Mouse (Mus musculus): Measurements from ENCODE around the gene Ctse. TPM values are rescaled to one million over a fixed set of nuclear protein-coding genes. Genes with fewer than 3 reads are reported as not detected.

Ctse gene
- total and polyA plus RNA-seq, 3 experiments = 55.2 to 92.7 TPM; not detected in 1

- no peaks in the 10 kb centered on the region for H3K4me1 ChIP-seq (ENCODE audit: control insufficient read depth in 1 of 2, insufficient read depth in 2 of 2, low read length in 2 of 2)
- H3K9ac ChIP-seq (ENCODE audit: control insufficient read depth, low read depth, low read length, poor library complexity, severe bottlenecking) = no peak overlapping the region
- H3K9me3 ChIP-seq (replicated peaks; ENCODE audit: insufficient read depth, low read length) = no peaks in the 10 kb centered on the region
- no peak overlapping the region for H3K4me3 ChIP-seq (ENCODE audit: control insufficient read depth in 1 of 2, insufficient read depth in 1 of 2, low read depth in 2 of 2, low read length in 2 of 2)
- no peak for DNase-seq (ENCODE audit: low read depth, low spot score)
- H3K27ac ChIP-seq (ENCODE audit: control insufficient read depth, low read depth, low read length) = no peak overlapping the region
- TF ChIP-seq ZKSCAN1 (IDR thresholded peaks at IDR 0.05; ENCODE audit: low read depth, low read length) = no peak
- no peak for TF ChIP-seq SMC3 (IDR thresholded peaks at IDR 0.05; ENCODE audit: low read depth, low read length)
- no peak for TF ChIP-seq POLR2A (IDR thresholded peaks at IDR 0.05; ENCODE audit: control insufficient read depth in 1 of 2, insufficient read depth in 1 of 2, low read depth in 1 of 2, low read length in 2 of 2, poor library complexity in 1 of 2)
- no peak for TF ChIP-seq EP300 (IDR thresholded peaks at IDR 0.05; ENCODE audit: low read depth in 1 of 2, low read length in 2 of 2)
- TF ChIP-seq MAZ (IDR thresholded peaks at IDR 0.05; ENCODE audit: low read depth, low read length) = no peak
- TF ChIP-seq SIN3A (IDR thresholded peaks at IDR 0.05; ENCODE audit: low read length) = no peak
- TF ChIP-seq MYB (IDR thresholded peaks at IDR 0.05; ENCODE audit: low read depth, low read length) = no peak
- TF ChIP-seq CTCF (IDR thresholded peaks at IDR 0.05 in 2 of 3, conservative IDR thresholded peaks at IDR 0.05 in 1 of 3; ENCODE audit: control insufficient read depth in 1 of 3, insufficient read depth in 1 of 3, low read depth in 2 of 3, low read length in 3 of 3, poor library complexity in 1 of 3, severe bottlenecking in 1 of 3) = no peak
- TF ChIP-seq ZNF384 (IDR thresholded peaks at IDR 0.05; ENCODE audit: low read depth, low read length) = no peak
- TF ChIP-seq ELF1 (IDR thresholded peaks at IDR 0.05; ENCODE audit: low read depth, low read length) = no peak
- TF ChIP-seq TBP (IDR thresholded peaks at IDR 0.05; ENCODE audit: low read depth, low read length) = no peak
- no peak for TF ChIP-seq GATA1 (IDR thresholded peaks at IDR 0.05; ENCODE audit: low read depth, low read length)
- TF ChIP-seq CHD2 (IDR thresholded peaks at IDR 0.05; ENCODE audit: low read length) = no peak
- no peak for TF ChIP-seq KAT2A (conservative IDR thresholded peaks at IDR 0.05; ENCODE audit: low read depth, low read length)
- TF ChIP-seq MEF2A (IDR thresholded peaks at IDR 0.05; ENCODE audit: extremely low read depth, insufficient replicate concordance, low read depth, low read length, poor library complexity, severe bottlenecking) = no peak
- TF ChIP-seq MAX (IDR thresholded peaks at IDR 0.05; ENCODE audit: low read length) = no peak
- no peak for TF ChIP-seq USF1 (IDR thresholded peaks at IDR 0.05; ENCODE audit: low read depth, low read length)
- TF ChIP-seq UBTF (IDR thresholded peaks at IDR 0.05; ENCODE audit: borderline replicate concordance, insufficient read depth, low read depth, low read length) = no peak
- TF ChIP-seq USF2 (IDR thresholded peaks at IDR 0.05; ENCODE audit: borderline replicate concordance in 1 of 2, insufficient read depth in 1 of 2, low read depth in 1 of 2, low read length in 2 of 2) = no peak
- H3K36me3 ChIP-seq (ENCODE audit: control insufficient read depth in 1 of 2, insufficient read depth in 2 of 2, low read length in 2 of 2) = no peaks in the 10 kb centered on the region
- H3K79me2 ChIP-seq (ENCODE audit: control insufficient read depth, insufficient read depth, low read length, poor library complexity) = no peaks in the 10 kb centered on the region
- H3K27me3 ChIP-seq (ENCODE audit: control insufficient read depth in 1 of 2, insufficient read depth in 2 of 2, low read length in 2 of 2) = peaks cover 7 to 12% of the 10 kb centered on the region in 2 experiments; a peak in 3 of 4 replicates
Measured at GRCm38 (mm10) chr1:131721989-131722388, 83.9 kb downstream of the Ctse start.

GRCm38 (mm10) chr1:131723549-131723948, 85.4 kb downstream of the Ctse start:
- H3K79me2 ChIP-seq (ENCODE audit: control insufficient read depth, insufficient read depth, low read length, poor library complexity) = no peaks in the 10 kb centered on the region

More at GRCm38 (mm10) chr1:131723549-131723948, 85.4 kb downstream of the Ctse start:
- TF ChIP-seq USF2 (IDR thresholded peaks at IDR 0.05; ENCODE audit: borderline replicate concordance in 1 of 2, insufficient read depth in 1 of 2, low read depth in 1 of 2, low read length in 2 of 2) (no peak), SMC3 (IDR thresholded peaks at IDR 0.05; ENCODE audit: low read depth, low read length) (no peak), POLR2AphosphoS2 (IDR thresholded peaks at IDR 0.05; ENCODE audit: low read length) (no peak), UBTF (IDR thresholded peaks at IDR 0.05; ENCODE audit: borderline replicate concordance, insufficient read depth, low read depth, low read length) (no peak), TCF12 (IDR thresholded peaks at IDR 0.05; ENCODE audit: low read depth, low read length) (no peak), MAZ (IDR thresholded peaks at IDR 0.05; ENCODE audit: low read depth, low read length) (no peak), MYB (IDR thresholded peaks at IDR 0.05; ENCODE audit: low read depth, low read length) (no peak), NELFE (IDR thresholded peaks at IDR 0.05; ENCODE audit: low read depth, low read length) (no peak), ZKSCAN1 (IDR thresholded peaks at IDR 0.05; ENCODE audit: low read depth, low read length) (no peak), NRF1 (IDR thresholded peaks at IDR 0.05; ENCODE audit: insufficient read depth, low read depth, low read length, poor library complexity, severe bottlenecking) (no peak)
- no peak overlapping the region for H3K9ac ChIP-seq (ENCODE audit: control insufficient read depth, low read depth, low read length, poor library complexity, severe bottlenecking)
- no peaks in the 10 kb centered on the region for H3K36me3 ChIP-seq (ENCODE audit: control insufficient read depth in 1 of 2, insufficient read depth in 2 of 2, low read length in 2 of 2)
- DNase-seq (ENCODE audit: low read depth, low spot score) = no peak
- H3K9me3 ChIP-seq (replicated peaks; ENCODE audit: insufficient read depth, low read length) = no peaks in the 10 kb centered on the region
- H3K4me3 ChIP-seq (ENCODE audit: control insufficient read depth in 1 of 2, insufficient read depth in 1 of 2, low read depth in 2 of 2, low read length in 2 of 2) = no peak overlapping the region
- no peak overlapping the region for H3K27ac ChIP-seq (ENCODE audit: control insufficient read depth, low read depth, low read length)
- no peaks in the 10 kb centered on the region for H3K4me1 ChIP-seq (ENCODE audit: control insufficient read depth in 1 of 2, insufficient read depth in 2 of 2, low read length in 2 of 2)
- H3K27me3 ChIP-seq (ENCODE audit: control insufficient read depth in 1 of 2, insufficient read depth in 2 of 2, low read length in 2 of 2) = peaks cover 7 to 12% of the 10 kb centered on the region in 2 experiments; a peak in 3 of 4 replicates

Measured in MEL (cell line).